Mouse (Mus musculus) brain, embryonic 14.5 days (tissue): Measurements from ENCODE around the gene Gpr1.

ENCODE experiments used
- CTCF ChIP-seq: fragments of 200-500 bp; IDR thresholded peaks from 2 replicates; pipeline ENCODE4 v1.5.1; 2012; ENCODE audit warnings: inconsistent platforms, mild to moderate bottlenecking, moderate library complexity, borderline replicate concordance; ENCODE audit not compliant: insufficient read depth, insufficient read length; ENCODE audit errors: extremely low read depth
- POLR2A ChIP-seq: fragments of 200-500 bp; IDR thresholded peaks from 2 replicates; pipeline ENCODE4 v1.6.1; 2012; ENCODE audit warnings: mild to moderate bottlenecking, inconsistent platforms, borderline replicate concordance; ENCODE audit not compliant: poor library complexity, insufficient read depth, insufficient read length, severe bottlenecking; ENCODE audit errors: extremely low read depth

DNA sequence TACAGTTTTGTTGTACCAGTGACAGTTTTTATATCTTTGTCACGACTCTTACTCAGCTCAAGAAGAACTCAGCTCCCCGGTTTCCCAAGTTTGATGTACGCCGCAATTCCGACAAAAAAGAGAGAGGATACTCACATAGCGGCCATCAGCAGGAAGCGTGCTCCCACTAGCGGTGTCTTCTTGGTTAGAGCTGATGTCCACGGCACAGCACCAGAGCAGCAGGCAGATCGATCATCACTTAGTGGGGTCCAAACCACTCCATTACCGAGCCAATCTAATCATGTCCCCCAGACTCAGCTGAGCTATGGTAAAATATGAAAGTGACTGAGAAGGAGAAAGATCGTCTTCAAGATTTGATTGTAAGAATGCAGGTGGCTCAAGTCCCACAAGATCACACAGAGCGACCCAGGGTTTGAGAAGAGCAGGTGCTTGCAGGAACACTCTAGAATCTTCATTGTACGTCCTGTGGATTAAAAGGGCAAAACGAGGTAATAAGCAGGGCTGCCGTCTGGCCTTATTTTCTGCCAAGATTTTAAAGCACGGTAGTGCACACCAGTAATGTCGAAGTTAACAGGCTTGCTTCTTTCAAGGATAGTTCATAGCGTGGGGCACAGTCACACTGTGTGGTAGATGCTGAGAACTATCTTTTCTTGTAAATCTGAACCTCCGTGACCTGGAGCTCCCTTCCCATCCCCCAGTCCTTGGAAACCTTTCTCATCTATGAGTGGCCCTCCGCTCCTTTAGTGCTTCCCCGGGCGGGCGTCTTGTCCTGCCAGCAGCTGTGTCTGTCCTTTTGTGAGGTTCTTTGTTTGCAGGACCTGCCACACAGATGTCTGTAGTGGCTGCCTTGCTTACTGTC is 38.2 kb upstream of the Gpr1 start:
- TF ChIP-seq POLR2A = no peak
- peak; percentile 56; the same call in 1 of the 2 replicates for TF ChIP-seq CTCF
